Mouse (Mus musculus): ENCODE data around the gene Kcnb1.

DNA sequence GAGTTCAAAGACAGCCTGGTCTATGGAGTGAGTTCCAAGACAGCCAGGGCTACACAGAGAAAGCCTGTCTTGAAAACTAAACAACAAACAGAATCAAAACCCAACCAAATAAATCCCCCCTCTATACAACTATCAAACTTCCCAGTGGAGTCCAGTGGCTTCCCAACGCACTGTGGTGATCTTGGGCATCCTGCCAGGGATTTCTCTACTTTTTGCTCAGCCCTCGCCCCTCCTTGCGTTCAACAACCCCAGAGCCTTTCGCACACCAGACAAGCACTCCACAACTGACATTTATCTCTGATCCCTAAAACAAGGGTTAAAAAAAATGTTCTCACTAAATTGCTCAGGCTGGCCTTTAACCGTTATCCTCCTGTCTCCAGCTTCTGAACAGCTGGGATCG, 67.2 kb downstream of the Kcnb1 start:
- no peak for TF ChIP-seq CHD2 (IDR thresholded peaks at IDR 0.05; ENCODE audit: low read depth, low read length)
- TF ChIP-seq ZNF384 (IDR thresholded peaks at IDR 0.05; ENCODE audit: low read depth, low read length): no peak
- no peak for TF ChIP-seq MAFK (IDR thresholded peaks at IDR 0.05; ENCODE audit: insufficient read depth, low read depth, low read length)
- TF ChIP-seq ZC3H11A (IDR thresholded peaks at IDR 0.05; ENCODE audit: borderline replicate concordance, low read depth, low read length): no peak
- no peak for TF ChIP-seq HCFC1 (IDR thresholded peaks at IDR 0.05; ENCODE audit: borderline replicate concordance, insufficient read depth, low read length)

Data from ES-E14 (cell line).